Mouse (Mus musculus): ENCODE results near the gene Cenpp.

The Cenpp gene

GRCm38 (mm10) chr13:49465875-49466274 is 186.7 kb downstream of the Cenpp start:
- no peak for DNase-seq (ENCODE audit: extremely low read depth, low read depth)

- DNase-seq (ENCODE audit: extremely low read depth, low read depth) = no peak
Measured at GRCm38 (mm10) chr13:49462921-49463320, 189.7 kb downstream of the Cenpp start.

GRCm38 (mm10) chr13:49461458-49462132 is 191.0 kb downstream of the Cenpp start:
- no peak for DNase-seq (ENCODE audit: extremely low read depth, low read depth)

GRCm38 (mm10) chr13:49460692-49461414 is 191.7 kb downstream of the Cenpp start:
- no peak for DNase-seq (ENCODE audit: extremely low read depth, low read depth)

GRCm38 (mm10) chr13:49460276-49460675 is 192.3 kb downstream of the Cenpp start:
- DNase-seq (ENCODE audit: extremely low read depth, low read depth) = no peak

GRCm38 (mm10) chr13:49449318-49449749 is 203.3 kb downstream of the Cenpp start:
- peak; percentile 54 for DNase-seq (ENCODE audit: extremely low read depth, low read depth)

GRCm38 (mm10) chr13:49444451-49444850 is 208.1 kb downstream of the Cenpp start:
- no peak for DNase-seq (ENCODE audit: extremely low read depth, low read depth)

GRCm38 (mm10) chr13:49436170-49436569 is 216.4 kb downstream of the Cenpp start:
- no peak for DNase-seq (ENCODE audit: extremely low read depth, low read depth)

- no peak for DNase-seq (ENCODE audit: extremely low read depth, low read depth)
Measured at GRCm38 (mm10) chr13:49435745-49436144, 216.8 kb downstream of the Cenpp start.

- no peak for DNase-seq (ENCODE audit: extremely low read depth, low read depth)
Measured at GRCm38 (mm10) chr13:49433268-49434029, 219.1 kb downstream of the Cenpp start.

- no peak for DNase-seq (ENCODE audit: extremely low read depth, low read depth)
Measured at GRCm38 (mm10) chr13:49430529-49430928, 222.1 kb downstream of the Cenpp start.

GRCm38 (mm10) chr13:49428042-49428675 is 224.4 kb downstream of the Cenpp start:
- DNase-seq (ENCODE audit: extremely low read depth, low read depth) = no peak

- DNase-seq (ENCODE audit: extremely low read depth, low read depth) = no peak
Measured at GRCm38 (mm10) chr13:49426736-49427135, 225.8 kb downstream of the Cenpp start.

GRCm38 (mm10) chr13:49421959-49422358 is 230.6 kb downstream of the Cenpp start:
- peak; percentile 8 for DNase-seq (ENCODE audit: extremely low read depth, low read depth)

GRCm38 (mm10) chr13:49421606-49421917 is 231.0 kb downstream of the Cenpp start:
- DNase-seq (ENCODE audit: extremely low read depth, low read depth) = peak; percentile 37

GRCm38 (mm10) chr13:49420754-49421605 is 231.6 kb downstream of the Cenpp start, which contains the start of gene Ippk:
Ippk (plus strand) TSS chr13:49421249.
- DNase-seq (ENCODE audit: extremely low read depth, low read depth) = peak; percentile 98
